Mouse (Mus musculus): ENCODE measurements around the gene Car14. TPM values are rescaled to one million over a fixed set of nuclear protein-coding genes. Genes with fewer than 3 reads are reported as not detected.

Gene Car14
- polyA plus RNA-seq, 1 experiment from 2014 or later = 55.7 TPM

Other genes with a start within 250 kb of the Car14 start
- 38.4 and 45.4 TPM in 2 replicates for gene Mcl1, start 245.9 kb downstream of the Car14 start, polyA plus RNA-seq (2015; fragmentation: Nextera tagmentation; extraction: Ambion mirVana)
- 6.9 and 10.6 TPM in 2 replicates for gene Adamtsl4, start 216.8 kb downstream of the Car14 start, polyA plus RNA-seq (2015; fragmentation: Nextera tagmentation; extraction: Ambion mirVana)
- gene Ecm1, start 165.1 kb downstream of the Car14 start, polyA plus RNA-seq (2015; fragmentation: Nextera tagmentation; extraction: Ambion mirVana) = 56.3 and 60.6 TPM in 2 replicates
- 31.3 and 42.4 TPM in 2 replicates for gene Tars2, start 144.5 kb downstream of the Car14 start, polyA plus RNA-seq (2015; fragmentation: Nextera tagmentation; extraction: Ambion mirVana)
- gene Rprd2, start 85.8 kb downstream of the Car14 start, polyA plus RNA-seq (2015; fragmentation: Nextera tagmentation; extraction: Ambion mirVana) = 17.6 and 19.6 TPM in 2 replicates
- 27.5 and 31.0 TPM in 2 replicates for gene Prpf3, start 48.8 kb downstream of the Car14 start, polyA plus RNA-seq (2015; fragmentation: Nextera tagmentation; extraction: Ambion mirVana)
- gene Mrps21, start 33.2 kb downstream of the Car14 start, polyA plus RNA-seq (2015; fragmentation: Nextera tagmentation; extraction: Ambion mirVana) = 323 and 434 TPM in 2 replicates
- 3.6 and 4.7 TPM in 2 replicates for gene Ciart, start 22.4 kb downstream of the Car14 start, polyA plus RNA-seq (2015; fragmentation: Nextera tagmentation; extraction: Ambion mirVana)
- gene BC028528, start 12.7 kb downstream of the Car14 start, polyA plus RNA-seq (2015; fragmentation: Nextera tagmentation; extraction: Ambion mirVana) = 38.4 and 43.5 TPM in 2 replicates
- gene Aph1a, start 10.7 kb downstream of the Car14 start, polyA plus RNA-seq (2015; fragmentation: Nextera tagmentation; extraction: Ambion mirVana) = 33.3 and 35.8 TPM in 2 replicates
- gene Anp32e, start 24.6 kb upstream of the Car14 start, polyA plus RNA-seq (2015; fragmentation: Nextera tagmentation; extraction: Ambion mirVana) = 183 and 187 TPM in 2 replicates
- 64.3 and 69.6 TPM in 2 replicates for gene Plekho1, start 91.3 kb upstream of the Car14 start, polyA plus RNA-seq (2015; fragmentation: Nextera tagmentation; extraction: Ambion mirVana)
- 38.3 and 40.2 TPM in 2 replicates for gene Vps45, start 153.8 kb upstream of the Car14 start, polyA plus RNA-seq (2015; fragmentation: Nextera tagmentation; extraction: Ambion mirVana)
- 20.1 and 24.5 TPM in 2 replicates for gene Otud7b, start 199.8 kb upstream of the Car14 start, polyA plus RNA-seq (2015; fragmentation: Nextera tagmentation; extraction: Ambion mirVana)

All from heart, embryonic 15.5 days (tissue).